Mouse (Mus musculus) brain, adult 10 weeks (tissue): ENCODE data around the gene Igsf10. TPM values are rescaled to one million over a fixed set of nuclear protein-coding genes. Genes with fewer than 3 reads are reported as not detected.

ENCODE experiments used
- polyA plus RNA-seq: library from polyadenylated mRNA; stranded (reverse); fragments of 350-450 nt; fragmentation: Illumina TruSeq; extraction: RNeasy Lipid Tissue Mini Kit (QIAGEN cat#74804); gene quantifications from one replicate; pipeline ENCODE4 v1.2.3, GENCODE M21; 2015; ENCODE audit warnings: low read depth, low replicate concordance

The Igsf10 gene
- 1.5 TPM for polyA plus RNA-seq

DNA sequence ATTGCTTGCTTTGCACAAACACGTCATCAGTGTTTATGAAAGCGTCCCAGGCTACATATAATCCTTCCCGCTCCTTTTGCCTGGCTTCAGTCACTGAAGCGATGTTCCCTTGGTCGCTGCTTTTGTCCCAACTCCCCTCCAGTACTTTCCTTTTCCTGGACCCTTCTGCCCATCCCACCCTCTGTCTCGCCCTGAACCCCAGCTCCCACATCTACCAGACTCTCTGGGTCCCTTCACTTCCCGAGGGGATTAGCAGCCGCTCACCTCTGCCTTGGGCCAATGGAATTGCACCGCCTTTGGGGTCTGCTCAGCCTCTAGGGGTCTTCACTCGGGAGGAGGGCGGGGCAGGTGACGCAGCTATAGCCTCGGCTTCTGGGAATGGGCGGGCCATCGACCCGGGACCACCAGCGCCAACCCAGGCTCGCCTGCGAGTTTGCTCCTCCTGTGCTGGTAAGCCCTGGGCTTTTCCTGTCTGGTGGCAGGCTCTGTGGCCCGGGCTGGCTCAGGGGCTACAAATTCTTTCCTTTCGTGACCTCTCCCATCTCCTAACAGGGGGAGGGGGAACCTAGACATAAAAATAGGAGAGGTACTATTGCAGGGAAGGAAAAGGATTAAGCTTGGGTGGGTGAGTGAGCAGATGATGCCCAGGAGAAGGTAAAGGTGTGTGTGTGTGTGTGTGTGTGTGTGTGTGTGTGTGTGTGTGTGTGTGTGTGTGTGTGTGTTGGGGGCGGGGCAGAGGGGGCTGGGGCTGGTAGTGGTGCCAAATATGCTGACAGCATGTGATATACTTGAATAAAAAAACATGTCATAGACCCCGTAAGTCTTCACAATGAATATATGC is at the start of gene Igsf10:
Gene Igsf10 (minus strand): TSS at position 330 of the 841 bp plus-strand sequence.

Other genes starting within 250 kb of the Igsf10 start
- gene Gpr171, start 242.6 kb downstream of the Igsf10 start, polyA plus RNA-seq: not detected
- gene P2ry14, start 190.8 kb downstream of the Igsf10 start, polyA plus RNA-seq: 3.9 TPM
- not detected for gene Gpr87, start 149.3 kb downstream of the Igsf10 start, polyA plus RNA-seq
- gene P2ry13, start 133.5 kb downstream of the Igsf10 start, polyA plus RNA-seq: 14.0 TPM
- gene P2ry12, start 81.5 kb downstream of the Igsf10 start, polyA plus RNA-seq: 68.2 TPM